ENCODE assay signal across 11 mouse cellular contexts in the genomic region with DNA sequence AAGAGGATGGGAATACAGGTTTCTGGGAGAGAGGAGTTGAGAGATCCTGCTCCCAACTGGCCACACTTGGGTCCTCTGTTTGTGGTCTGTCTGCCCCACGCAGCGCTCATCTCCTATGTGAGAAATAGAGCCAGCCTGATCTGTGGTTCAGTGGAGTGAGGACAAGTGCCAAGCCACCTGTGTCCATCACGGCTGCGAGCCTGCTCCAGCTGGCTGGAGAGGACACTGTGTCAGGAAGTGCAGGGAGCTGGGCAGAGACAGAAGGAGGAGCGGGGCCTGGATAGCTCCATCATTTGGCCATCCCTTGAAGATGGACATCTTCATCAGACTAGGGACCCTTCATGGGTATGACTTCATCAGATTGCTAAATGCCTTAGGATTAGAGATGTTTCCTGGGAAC.
"Had no signal": no experiment of that assay in that cellular context is flagged by ENCODE, and none has a peak within 500 bp of the region (broad histone marks: within the 10 kb centered on the region; RNA-seq: fewer than 3 reads in every experiment).

No protein-coding gene starts in this region.

- ATAC-seq: lung, postnatal 0 days; midbrain, embryonic 15.5 days had no signal

- H3K4me3 ChIP-seq: kidney, embryonic 15.5 days; left cerebral cortex, adult 2 months; limb, embryonic 10.5 days; liver, embryonic 15.5 days; midbrain, embryonic 15.5 days; neural tube, embryonic 13.5 days had no signal

- H3K27me3 ChIP-seq: kidney, embryonic 15.5 days; liver, embryonic 15.5 days; midbrain, embryonic 15.5 days; neural tube, embryonic 13.5 days had no signal

- H3K9me3 ChIP-seq: kidney, embryonic 15.5 days; limb, embryonic 10.5 days; liver, embryonic 15.5 days; midbrain, embryonic 15.5 days; neural tube, embryonic 13.5 days had no signal

- DNase-seq: kidney, postnatal 14 days; lung, adult 2 months; lung, postnatal 36 days; right cerebral cortex, postnatal 14 days had no signal

- H3K4me1 ChIP-seq: kidney, embryonic 15.5 days; limb, embryonic 10.5 days; liver, embryonic 15.5 days; midbrain, embryonic 15.5 days had no signal

- H3K36me3 ChIP-seq: kidney, embryonic 15.5 days; limb, embryonic 10.5 days; liver, embryonic 15.5 days; midbrain, embryonic 15.5 days; neural tube, embryonic 13.5 days had no signal
